Mouse (Mus musculus) cerebellum, adult 2 months (tissue): ENCODE results near the gene Spon2.

Experiments
- CTCF ChIP-seq: fragments of 200-500 bp; IDR thresholded peaks from 2 replicates; pipeline ENCODE4 v1.5.1; 2011; ENCODE audit warnings: low read depth, mild to moderate bottlenecking, control low read depth, low read length, moderate library complexity, borderline replicate concordance; ENCODE audit not compliant: insufficient read depth
- POLR2A ChIP-seq: fragments of 200-500 bp; IDR thresholded peaks from 2 replicates; pipeline ENCODE4 v1.6.1; 2011; ENCODE audit warnings: low read length, control low read depth, borderline replicate concordance; ENCODE audit not compliant: insufficient read depth

- no peak for TF ChIP-seq CTCF
- TF ChIP-seq POLR2A: no peak
Measured at GRCm38 (mm10) chr5:33230285-33230684, 12.0 kb upstream of the Spon2 start.
